In the genomic region with DNA sequence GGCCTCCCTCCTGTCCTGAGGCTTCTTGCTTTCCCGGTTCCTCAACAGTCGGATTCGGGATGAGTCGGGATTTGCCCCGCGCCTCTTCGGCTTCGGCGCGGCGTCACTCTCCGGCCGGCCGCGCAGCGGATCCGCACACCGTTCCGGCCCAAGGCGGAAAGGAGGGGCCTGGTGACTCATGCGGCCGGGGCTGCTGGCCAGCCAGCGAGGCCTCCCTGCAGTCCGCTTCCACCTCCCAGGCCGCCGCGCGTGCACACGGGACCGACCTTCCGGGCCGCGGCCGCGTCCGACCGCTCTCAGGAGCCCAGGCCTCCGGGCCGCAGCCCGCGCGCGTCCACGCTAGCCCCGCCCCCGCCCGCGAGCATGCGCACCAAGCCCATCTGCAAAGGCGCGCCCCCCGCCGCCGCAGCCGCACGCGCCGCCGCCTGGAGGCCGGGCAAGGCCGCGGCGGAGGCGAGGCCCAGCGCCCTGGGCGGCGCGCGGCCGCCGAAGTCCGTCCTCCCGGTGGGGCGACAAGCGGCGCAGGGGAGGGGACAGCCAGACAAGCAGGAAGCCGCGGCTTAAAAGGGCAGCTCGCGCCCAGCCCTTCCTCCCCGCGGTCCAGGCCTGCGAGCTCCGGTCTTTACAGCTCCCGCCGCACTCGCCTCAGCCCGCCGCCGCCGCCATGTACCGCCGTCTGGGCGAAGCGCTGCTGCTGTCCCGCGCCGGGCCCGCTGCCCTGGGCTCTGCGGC, we compare ENCODE assay signal across 7 mouse cellular contexts. TPM values are rescaled to one million over a fixed set of nuclear protein-coding genes. Genes with fewer than 3 reads are reported as not detected.
DNase-seq lines count a peak whose midpoint lies in the region; ATAC-seq lines count a peak whose summit lies in the region.

Gene Shld2, minus strand, starts transcription at position 260 of the 732 bp plus-strand sequence.
Gene Glud1, plus strand, starts transcription at position 494 of the 732 bp plus-strand sequence.

- peak within 1 kb of the TSS; percentile 99 for H3K9ac ChIP-seq in intestine, embryonic 15.5 days

- WGBS in intestine, embryonic 15.5 days = under 1% methylated on average over 98 of the region's 100 CpGs
- WGBS in midbrain, embryonic 10.5 days = under 1% methylated on average over 98 of the region's 100 CpGs

- H3K9me3 ChIP-seq in intestine, embryonic 15.5 days = no peaks in the 10 kb centered on the region
- H3K9me3 ChIP-seq in midbrain, embryonic 10.5 days (replicated peaks) = no peaks in the 10 kb centered on the region

- peak; percentile 96 to 97 for DNase-seq in adrenal gland, adult 18-20 months (ENCODE audit: low spot score in 2 of 2)
- DNase-seq in embryo, embryonic 11 days = peak; percentile 97
- DNase-seq in gastrocnemius, postnatal 36 days = peak; percentile 91 to 96
- DNase-seq in left cerebral cortex, postnatal 25 days (ENCODE audit: low spot score in 2 of 2) = peak; percentile 94
- DNase-seq in midbrain, embryonic 10.5 days (ENCODE audit: low spot score) = peak; percentile 96
- peak; percentile 94 for DNase-seq in right cerebral cortex, postnatal 4 days

- H3K27ac ChIP-seq in intestine, embryonic 15.5 days = peak within 1 kb of the TSS; percentile 98
- peak within 1 kb of the TSS; percentile 99 for H3K27ac ChIP-seq in midbrain, embryonic 10.5 days (replicated peaks)

- H3K27me3 ChIP-seq in intestine, embryonic 15.5 days (replicated peaks) = no peaks in the 10 kb centered on the region
- H3K27me3 ChIP-seq in midbrain, embryonic 10.5 days (ENCODE audit: low read depth, poor library complexity, severe bottlenecking) = no peaks in the 10 kb centered on the region

- no peaks in the 10 kb centered on the region for H3K36me3 ChIP-seq in intestine, embryonic 15.5 days
- H3K36me3 ChIP-seq in midbrain, embryonic 10.5 days = peaks cover 4% of the 10 kb centered on the region

- peak; percentile 97 for ATAC-seq in intestine, embryonic 15.5 days

- H3K4me1 ChIP-seq in intestine, embryonic 15.5 days (replicated peaks) = peaks cover 10% of the 10 kb centered on the region
- H3K4me1 ChIP-seq in midbrain, embryonic 10.5 days = peaks cover 37% of the 10 kb centered on the region

- peak within 1 kb of the TSS; percentile 72 for H3K4me2 ChIP-seq in intestine, embryonic 15.5 days (replicated peaks)

- H3K4me3 ChIP-seq in intestine, embryonic 15.5 days (replicated peaks) = peak within 1 kb of the TSS; percentile 93
- peak within 1 kb of the TSS; percentile 95 for H3K4me3 ChIP-seq in midbrain, embryonic 10.5 days

- intact Hi-C loops in gastrocnemius, postnatal 36 days (cut with DNase I) = loop anchor here (2.0 to 5.0 kb wide), 2 partner anchors 38 to 52 kb away; no protein-coding TSS in a partner anchor
- intact Hi-C loops in left cerebral cortex, postnatal 25 days (cut with DNase I) = loop anchor here (1.0 to 5.0 kb wide), 3 partner anchors 38 to 192 kb away; partner anchors contain the start of gene Bmpr1a

RNA-seq across cellular contexts. Expression of gene Shld2, which starts in this region (rescaled TPM):
- total RNA-seq in adrenal gland, adult 18-20 months (2021) = 1 to 10 TPM; 9.2 to 9.5 TPM
- total RNA-seq in gastrocnemius, postnatal 36 days (2021) = 10 to 100 TPM in 1 of 2 experiments, 1 to 10 TPM in 1; 9.5 to 10.6 TPM
- 6.7 and 7.0 TPM in 2 replicates for polyA plus RNA-seq in intestine, embryonic 15.5 days (2015; fragmentation: Nextera tagmentation; extraction: Ambion mirVana)
- total RNA-seq in left cerebral cortex, postnatal 25 days (2021) = 10 to 100 TPM; 11.9 to 12.5 TPM
- polyA plus RNA-seq in midbrain, embryonic 10.5 days (2016; fragmentation: Nextera tagmentation; extraction: Ambion mirVana) = 6.6 and 7.1 TPM in 2 replicates

RNA-seq across cellular contexts. Expression of gene Glud1, which starts in this region (rescaled TPM):
- 100 to 1,000 TPM; 186 to 200 TPM for total RNA-seq in adrenal gland, adult 18-20 months (2021)
- total RNA-seq in gastrocnemius, postnatal 36 days (2021) = 100 to 1,000 TPM in 1 of 2 experiments, 10 to 100 TPM in 1; 99.3 to 134 TPM
- 90.1 and 91.9 TPM in 2 replicates for polyA plus RNA-seq in intestine, embryonic 15.5 days (2015; fragmentation: Nextera tagmentation; extraction: Ambion mirVana)
- total RNA-seq in left cerebral cortex, postnatal 25 days (2021) = 100 to 1,000 TPM; 267 to 275 TPM
- 75.5 and 79.6 TPM in 2 replicates for polyA plus RNA-seq in midbrain, embryonic 10.5 days (2016; fragmentation: Nextera tagmentation; extraction: Ambion mirVana)

Comparison
In these comparisons a context has a peak if more than half of its experiments do, and no peak if none do; other contexts are left out.
1. Peak in every context shown above with its lines: DNase-seq, ATAC-seq, H3K4me3 ChIP-seq and H3K27ac ChIP-seq.